Mouse (Mus musculus): Measurements from ENCODE around the gene Dlgap1.

Dlgap1 gene

GRCm38 (mm10) chr17:70339821-70340220 lies 370.9 kb downstream of the Dlgap1 start:
- 85% methylated on average over 7 of the region's 7 CpGs for WGBS

- 67% methylated on average over 8 of the region's 8 CpGs for WGBS
Observed at GRCm38 (mm10) chr17:70341230-70341629, 372.4 kb downstream of the Dlgap1 start.

- WGBS: 59% methylated on average over 6 of the region's 6 CpGs
Observed at GRCm38 (mm10) chr17:70341920-70342319, 373.0 kb downstream of the Dlgap1 start.

- 86% methylated on average over 4 of the region's 4 CpGs for WGBS
Observed at GRCm38 (mm10) chr17:70347403-70347802, 378.5 kb downstream of the Dlgap1 start.

GRCm38 (mm10) chr17:70363561-70363960 lies 394.7 kb downstream of the Dlgap1 start:
- 26% methylated on average over 3 of the region's 3 CpGs for WGBS

- 37% methylated on average over 1 of the region's 1 CpGs for WGBS
Observed at GRCm38 (mm10) chr17:70363971-70364370, 395.1 kb downstream of the Dlgap1 start.

- 81% methylated on average over 3 of the region's 3 CpGs for WGBS
Observed at GRCm38 (mm10) chr17:70369124-70369523, 400.3 kb downstream of the Dlgap1 start.

- 61% methylated on average over 4 of the region's 4 CpGs for WGBS
Observed at GRCm38 (mm10) chr17:70377020-70377419, 408.1 kb downstream of the Dlgap1 start.

GRCm38 (mm10) chr17:70388447-70388846 lies 419.6 kb downstream of the Dlgap1 start:
- 66% methylated on average over 1 of the region's 1 CpGs for WGBS

- 45% methylated on average over 3 of the region's 3 CpGs for WGBS
Observed at GRCm38 (mm10) chr17:70397220-70397619, 428.3 kb downstream of the Dlgap1 start.

- WGBS: 58% methylated on average over 8 of the region's 8 CpGs
Observed at GRCm38 (mm10) chr17:70397708-70398107, 428.8 kb downstream of the Dlgap1 start.

GRCm38 (mm10) chr17:70401909-70402308 lies 433.0 kb downstream of the Dlgap1 start:
- 82% methylated on average over 2 of the region's 2 CpGs for WGBS

GRCm38 (mm10) chr17:70403750-70404149 lies 434.9 kb downstream of the Dlgap1 start:
- 58% methylated on average over 10 of the region's 10 CpGs for WGBS

- WGBS: 71% methylated on average over 3 of the region's 3 CpGs
Observed at GRCm38 (mm10) chr17:70414202-70414601, 445.3 kb downstream of the Dlgap1 start.

- 53% methylated on average over 9 of the region's 9 CpGs for WGBS
Observed at GRCm38 (mm10) chr17:70427866-70428265, 459.0 kb downstream of the Dlgap1 start.

GRCm38 (mm10) chr17:70429746-70430451 lies 461.0 kb downstream of the Dlgap1 start:
- WGBS: 9% methylated on average over 17 of the region's 17 CpGs

- 9% methylated on average over 5 of the region's 5 CpGs for WGBS
Observed at GRCm38 (mm10) chr17:70430452-70430787, 461.5 kb downstream of the Dlgap1 start.

- 75% methylated on average over 5 of the region's 5 CpGs for WGBS
Observed at GRCm38 (mm10) chr17:70432834-70433233, 464.0 kb downstream of the Dlgap1 start.

- 89% methylated on average over 6 of the region's 6 CpGs for WGBS
Observed at GRCm38 (mm10) chr17:70434549-70434948, 465.7 kb downstream of the Dlgap1 start.

- WGBS: 92% methylated on average over 6 of the region's 6 CpGs
Observed at GRCm38 (mm10) chr17:70435612-70436011, 466.7 kb downstream of the Dlgap1 start.

GRCm38 (mm10) chr17:70437229-70437628 lies 468.4 kb downstream of the Dlgap1 start:
- WGBS: 55% methylated on average over 5 of the region's 5 CpGs

GRCm38 (mm10) chr17:70442976-70443375 lies 474.1 kb downstream of the Dlgap1 start:
- WGBS: 36% methylated on average over 14 of the region's 14 CpGs

GRCm38 (mm10) chr17:70446451-70446850 lies 477.6 kb downstream of the Dlgap1 start:
- 45% methylated on average over 8 of the region's 8 CpGs for WGBS

- 91% methylated on average over 7 of the region's 7 CpGs for WGBS
Observed at GRCm38 (mm10) chr17:70455036-70455435, 486.2 kb downstream of the Dlgap1 start.
